9 mouse cellular contexts compared by ENCODE assay signal in genomic region chr4:41554994-41555663, GRCm38 (mm10). TPM values are rescaled to one million over a fixed set of nuclear protein-coding genes. Genes with fewer than 3 reads are reported as not detected.
DNase-seq lines count a peak whose midpoint lies in the region; ATAC-seq and TF ChIP-seq lines count a peak whose summit lies in the region.
"Had no signal": no experiment of that assay in that cellular context is flagged by ENCODE, and none has a peak within 500 bp of the region (broad histone marks: within the 10 kb centered on the region; RNA-seq: fewer than 3 reads in every experiment).

No protein-coding gene starts in this region.

- no peaks in the 10 kb centered on the region for H3K36me3 ChIP-seq in hindbrain, postnatal 0 days (ENCODE audit: insufficient read depth, low read length)
- no peaks in the 10 kb centered on the region for H3K36me3 ChIP-seq in lung, embryonic 14.5 days (ENCODE audit: insufficient read depth)

- H3K4me1 ChIP-seq in hindbrain, postnatal 0 days (ENCODE audit: insufficient read depth, low read length): no peaks in the 10 kb centered on the region
- 0 out of 2 replicates have a peak, but pooled peaks cover 4% of the 10 kb centered on the region for H3K4me1 ChIP-seq in lung, embryonic 14.5 days (ENCODE audit: insufficient read depth)

- no peak overlapping the region for H3K4me2 ChIP-seq in hindbrain, postnatal 0 days (ENCODE audit: low read depth, low read length)
- H3K4me2 ChIP-seq in lung, embryonic 14.5 days: no peak overlapping the region

- DNase-seq in cerebellum, postnatal 25 days: peak; percentile 44 to 63
- no peak for DNase-seq in cerebellum, adult 9-11 months
- peak; percentile 11 for DNase-seq in 3T3-L1 (ENCODE audit: low read depth, low spot score)
- DNase-seq in gastrocnemius, postnatal 10 days: peak; percentile 69
- DNase-seq in hindbrain, postnatal 0 days (ENCODE audit: low spot score): no peak
- peak; percentile 62 for DNase-seq in lung, embryonic 14.5 days
- no peak for DNase-seq in retina, embryonic 14.5 days (ENCODE audit: low spot score)
- no peak for DNase-seq in right cerebral cortex, adult 2 months (ENCODE audit: low spot score in 2 of 2)

- no peaks in the 10 kb centered on the region for H3K9me3 ChIP-seq in hindbrain, postnatal 0 days (ENCODE audit: low read length)
- no peaks in the 10 kb centered on the region for H3K9me3 ChIP-seq in lung, embryonic 14.5 days (ENCODE audit: low read depth, low read length)
- H3K9me3 ChIP-seq: megakaryocyte, embryonic 14.5 days had no signal

- TF ChIP-seq CTCF in hindbrain, postnatal 0 days (IDR thresholded peaks at IDR 0.05; ENCODE audit: low read depth): peak; percentile 18; the same call in 1 of the 2 replicates
- 0 out of 2 replicates have a peak, but pooled peaks have one; percentile 4 for TF ChIP-seq CTCF in lung, embryonic 14.5 days (IDR thresholded peaks at IDR 0.05; ENCODE audit: low read depth)

- peak overlapping the region; percentile 9; the same call in 1 of the 2 replicates for H3K27ac ChIP-seq in hindbrain, postnatal 0 days
- peak overlapping the region; percentile 50; the same call in 1 of the 2 replicates for H3K27ac ChIP-seq in lung, embryonic 14.5 days (ENCODE audit: low read depth)

- no peak overlapping the region for H3K9ac ChIP-seq in hindbrain, postnatal 0 days (replicated peaks; ENCODE audit: low read length)
- H3K9ac ChIP-seq in lung, embryonic 14.5 days: no peak overlapping the region

- no peak for ATAC-seq in hindbrain, postnatal 0 days
- no peak; the same call in 1 of the 2 replicates for ATAC-seq in lung, embryonic 14.5 days (ENCODE audit: insufficient read depth)

- no peak overlapping the region for H3K4me3 ChIP-seq in hindbrain, postnatal 0 days (ENCODE audit: low read length)
- no peak overlapping the region for H3K4me3 ChIP-seq in lung, embryonic 14.5 days (ENCODE audit: low read depth, low read length)
- H3K4me3 ChIP-seq: megakaryocyte, embryonic 14.5 days had no signal

- 66% methylated on average over 14 of the region's 14 CpGs for WGBS in hindbrain, postnatal 0 days
- 53% methylated on average over 14 of the region's 14 CpGs for WGBS in lung, embryonic 14.5 days

- no peaks in the 10 kb centered on the region for H3K27me3 ChIP-seq in hindbrain, postnatal 0 days (ENCODE audit: insufficient read depth, low read length)
- no peaks in the 10 kb centered on the region for H3K27me3 ChIP-seq in lung, embryonic 14.5 days (ENCODE audit: insufficient read depth, low read length)

RNA-seq across cellular contexts. Expression of gene Fam219a, which starts 14.2 kb away (rescaled TPM):
- total RNA-seq in gastrocnemius, postnatal 10 days (2021): 10 to 100 TPM; 19.2 to 20.4 TPM
- total RNA-seq in hindbrain, postnatal 0 days (2014; rRNA removed): 136 and 193 TPM in 2 replicates
- 17.7 and 21.2 TPM in 2 replicates for polyA plus RNA-seq in hindbrain, postnatal 0 days (2015; fragmentation: Nextera tagmentation; extraction: Ambion mirVana)
- polyA plus RNA-seq in lung, embryonic 14.5 days (2014; fragmentation: Nextera tagmentation; extraction: Ambion mirVana): 2.0 and 3.3 TPM in 2 replicates

RNA-seq across cellular contexts. Expression of gene Dnaic1, which starts 14.4 kb away (rescaled TPM):
- total RNA-seq in gastrocnemius, postnatal 10 days (2021): under 1 TPM; 0.56 to 0.63 TPM
- 3.6 and 4.5 TPM in 2 replicates for total RNA-seq in hindbrain, postnatal 0 days (2014; rRNA removed)
- 3.0 and 4.8 TPM in 2 replicates for polyA plus RNA-seq in hindbrain, postnatal 0 days (2015; fragmentation: Nextera tagmentation; extraction: Ambion mirVana)
- polyA plus RNA-seq in lung, embryonic 14.5 days (2014; fragmentation: Nextera tagmentation; extraction: Ambion mirVana): 2.7 and 3.1 TPM in 2 replicates

RNA-seq across cellular contexts. Expression of gene 1110017D15Rik, which starts 38.0 kb away (rescaled TPM):
- total RNA-seq in gastrocnemius, postnatal 10 days (2021): under 1 TPM in 1 of 2 experiments, not detected in 1; 0.36 TPM
- total RNA-seq in hindbrain, postnatal 0 days (2014; rRNA removed): 2.3 and 9.9 TPM in 2 replicates
- 19.9 and 21.4 TPM in 2 replicates for polyA plus RNA-seq in hindbrain, postnatal 0 days (2015; fragmentation: Nextera tagmentation; extraction: Ambion mirVana)
- 0.46 and 0.92 TPM in 2 replicates for polyA plus RNA-seq in lung, embryonic 14.5 days (2014; fragmentation: Nextera tagmentation; extraction: Ambion mirVana)

RNA-seq across cellular contexts. Expression of gene AI464131, which starts 52.3 kb away (rescaled TPM):
- 10 to 100 TPM; 75.2 to 77.4 TPM for total RNA-seq in gastrocnemius, postnatal 10 days (2021)
- total RNA-seq in hindbrain, postnatal 0 days (2014; rRNA removed): 62.4 and 69.9 TPM in 2 replicates
- 22.0 and 22.9 TPM in 2 replicates for polyA plus RNA-seq in hindbrain, postnatal 0 days (2015; fragmentation: Nextera tagmentation; extraction: Ambion mirVana)
- 3.3 and 3.6 TPM in 2 replicates for polyA plus RNA-seq in lung, embryonic 14.5 days (2014; fragmentation: Nextera tagmentation; extraction: Ambion mirVana)

Comparison
In these comparisons a context has a peak if more than half of its experiments do, and no peak if none do; other contexts are left out.
1. DNase-seq: peak in cerebellum, postnatal 25 days (2 of 2), 3T3-L1 (single experiment), gastrocnemius, postnatal 10 days (single experiment) and lung, embryonic 14.5 days (single experiment); none in cerebellum, adult 9-11 months (single experiment), hindbrain, postnatal 0 days (single experiment), retina, embryonic 14.5 days (single experiment) and right cerebral cortex, adult 2 months (0 of 2).